Mouse (Mus musculus): Measurements from ENCODE around the gene Impg2. TPM values are rescaled to one million over a fixed set of nuclear protein-coding genes. Genes with fewer than 3 reads are reported as not detected.

Impg2 gene
- polyA plus RNA-seq, 1 experiment from 2014 or later: 0.14 TPM

DNA sequence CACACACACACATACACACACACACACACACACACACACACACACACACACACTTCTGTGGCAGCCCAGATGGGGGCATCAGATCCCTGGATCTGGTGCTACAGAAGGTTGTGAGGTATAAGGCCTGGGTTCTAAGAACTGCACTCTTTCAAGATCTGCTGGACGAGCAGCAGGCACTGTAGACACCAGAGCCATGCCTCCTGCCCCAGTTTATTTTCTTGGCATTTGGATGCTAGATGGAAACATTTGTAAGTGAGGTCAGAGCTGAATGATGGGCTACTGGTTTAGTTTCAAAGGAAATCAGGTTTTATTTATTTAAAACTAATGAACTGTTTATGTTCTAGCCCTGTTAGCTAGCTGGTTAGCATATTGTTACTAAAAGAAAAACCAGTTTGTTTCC is 90.8 kb downstream of the Impg2 start:
- no peak for TF ChIP-seq CTCF (IDR thresholded peaks at IDR 0.05; ENCODE audit: low read depth)
- DNase-seq (ENCODE audit: low spot score): no peak
- no peak overlapping the region for H3K4me3 ChIP-seq (replicated peaks; ENCODE audit: low read depth, low read length)
- no peaks in the 10 kb centered on the region for H3K9me3 ChIP-seq (replicated peaks; ENCODE audit: low read length)
- no peaks in the 10 kb centered on the region for H3K27me3 ChIP-seq (ENCODE audit: insufficient read depth, low read length)
- 57% methylated on average over 1 of the region's 1 CpGs for WGBS
- no peaks in the 10 kb centered on the region for H3K36me3 ChIP-seq (ENCODE audit: insufficient read depth, low read length)
- no peak overlapping the region for H3K9ac ChIP-seq (ENCODE audit: low read depth, low read length)
- H3K27ac ChIP-seq: no peak overlapping the region
- H3K4me2 ChIP-seq (ENCODE audit: low read length): no peak overlapping the region
- ATAC-seq (replicated peaks; ENCODE audit: low FRiP score, low read depth): no peak
- no peaks in the 10 kb centered on the region for H3K4me1 ChIP-seq (replicated peaks; ENCODE audit: insufficient read depth, low read length)

- TF ChIP-seq CTCF (IDR thresholded peaks at IDR 0.05; ENCODE audit: low read depth): no peak
- H3K4me3 ChIP-seq (replicated peaks; ENCODE audit: low read depth, low read length): no peak overlapping the region
- WGBS: 69% methylated on average over 3 of the region's 3 CpGs
- no peaks in the 10 kb centered on the region for H3K4me1 ChIP-seq (replicated peaks; ENCODE audit: insufficient read depth, low read length)
- ATAC-seq (replicated peaks; ENCODE audit: low FRiP score, low read depth) (no peak), DNase-seq (ENCODE audit: low spot score) (no peak)
- no peak overlapping the region for H3K9ac ChIP-seq (ENCODE audit: low read depth, low read length)
- no peaks in the 10 kb centered on the region for H3K36me3 ChIP-seq (ENCODE audit: insufficient read depth, low read length)
- H3K27me3 ChIP-seq (ENCODE audit: insufficient read depth, low read length): no peaks in the 10 kb centered on the region
- H3K4me2 ChIP-seq (ENCODE audit: low read length): no peak overlapping the region
- no peaks in the 10 kb centered on the region for H3K9me3 ChIP-seq (replicated peaks; ENCODE audit: low read length)
- H3K27ac ChIP-seq: no peak overlapping the region
Measured at GRCm38 (mm10) chr16:56295888-56296648, 92.0 kb downstream of the Impg2 start.

DNA sequence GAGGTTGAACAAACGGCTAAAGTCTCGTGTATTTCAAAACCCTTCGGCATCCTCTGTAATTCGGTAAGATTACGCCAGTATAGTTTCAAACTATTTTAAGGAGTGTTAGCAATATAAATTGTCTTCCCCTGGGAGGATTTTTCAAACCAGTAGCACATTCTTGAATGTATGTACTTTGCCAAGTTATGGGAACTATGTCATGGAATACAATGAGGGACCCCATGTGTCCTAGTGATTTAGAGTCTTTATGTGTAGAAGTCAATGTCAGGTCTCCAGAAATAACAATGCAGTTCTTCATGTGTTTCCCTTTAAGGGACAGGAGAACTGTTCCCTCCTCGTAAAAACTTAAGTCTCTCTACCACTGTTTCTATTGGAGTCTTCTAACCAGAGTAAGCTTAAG is 94.1 kb downstream of the Impg2 start:
- Histone ChIP-seq H3K36me3 (ENCODE audit: insufficient read depth, low read length) (no peaks in the 10 kb centered on the region), H3K4me3 (replicated peaks; ENCODE audit: low read depth, low read length) (no peak overlapping the region), H3K27me3 (ENCODE audit: insufficient read depth, low read length) (no peaks in the 10 kb centered on the region), H3K4me1 (replicated peaks; ENCODE audit: insufficient read depth, low read length) (no peaks in the 10 kb centered on the region), H3K9me3 (replicated peaks; ENCODE audit: low read length) (no peaks in the 10 kb centered on the region), H3K9ac (ENCODE audit: low read depth, low read length) (no peak overlapping the region), H3K4me2 (ENCODE audit: low read length) (no peak overlapping the region), H3K27ac (no peak overlapping the region)
- ATAC-seq (replicated peaks; ENCODE audit: low FRiP score, low read depth): no peak
- TF ChIP-seq CTCF (IDR thresholded peaks at IDR 0.05; ENCODE audit: low read depth): no peak
- peak; percentile 76 for DNase-seq (ENCODE audit: low spot score)
- WGBS: 51% methylated on average over 6 of the region's 6 CpGs

GRCm38 (mm10) chr16:56298836-56299235 is 94.7 kb downstream of the Impg2 start:
- TF ChIP-seq CTCF (IDR thresholded peaks at IDR 0.05; ENCODE audit: low read depth): no peak
- no peaks in the 10 kb centered on the region for H3K36me3 ChIP-seq (ENCODE audit: insufficient read depth, low read length)
- no peaks in the 10 kb centered on the region for H3K9me3 ChIP-seq (replicated peaks; ENCODE audit: low read length)
- DNase-seq (ENCODE audit: low spot score): peak; percentile 22
- H3K4me3 ChIP-seq (replicated peaks; ENCODE audit: low read depth, low read length): no peak overlapping the region
- no peaks in the 10 kb centered on the region for H3K27me3 ChIP-seq (ENCODE audit: insufficient read depth, low read length)
- H3K27ac ChIP-seq: no peak overlapping the region
- no peaks in the 10 kb centered on the region for H3K4me1 ChIP-seq (replicated peaks; ENCODE audit: insufficient read depth, low read length)
- H3K4me2 ChIP-seq (ENCODE audit: low read length): no peak overlapping the region
- 65% methylated on average over 2 of the region's 2 CpGs for WGBS
- no peak overlapping the region for H3K9ac ChIP-seq (ENCODE audit: low read depth, low read length)
- ATAC-seq (replicated peaks; ENCODE audit: low FRiP score, low read depth): no peak

DNA sequence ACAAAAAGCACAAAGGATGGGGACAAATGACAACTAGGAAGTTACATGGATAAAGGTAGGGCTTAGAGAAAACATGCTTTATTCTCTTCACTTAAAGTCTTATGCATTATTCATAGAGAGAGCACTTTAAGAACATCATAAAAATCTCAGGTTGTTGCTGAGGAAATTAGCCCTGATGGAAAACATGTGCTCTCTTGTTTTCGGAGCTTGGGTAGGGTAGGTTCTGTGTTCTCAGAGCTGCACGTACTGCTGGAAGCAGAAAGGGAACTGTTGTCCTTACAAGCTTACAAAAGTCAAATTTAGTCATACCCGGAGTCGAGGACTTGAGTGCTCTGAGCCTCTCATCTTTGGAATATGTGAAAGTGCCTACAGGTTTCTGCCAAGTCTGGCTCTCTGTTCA is 98.9 kb downstream of the Impg2 start:
- DNase-seq (ENCODE audit: low spot score): no peak
- Histone ChIP-seq H3K4me1 (replicated peaks; ENCODE audit: insufficient read depth, low read length) (no peaks in the 10 kb centered on the region), H3K4me2 (ENCODE audit: low read length) (no peak overlapping the region), H3K9ac (ENCODE audit: low read depth, low read length) (no peak overlapping the region), H3K36me3 (ENCODE audit: insufficient read depth, low read length) (no peaks in the 10 kb centered on the region), H3K9me3 (replicated peaks; ENCODE audit: low read length) (no peaks in the 10 kb centered on the region), H3K27me3 (ENCODE audit: insufficient read depth, low read length) (no peaks in the 10 kb centered on the region), H3K27ac (no peak overlapping the region), H3K4me3 (replicated peaks; ENCODE audit: low read depth, low read length) (no peak overlapping the region)
- ATAC-seq (replicated peaks; ENCODE audit: low FRiP score, low read depth): no peak
- no peak for TF ChIP-seq CTCF (IDR thresholded peaks at IDR 0.05; ENCODE audit: low read depth)
- WGBS: 74% methylated on average over 4 of the region's 4 CpGs

DNA sequence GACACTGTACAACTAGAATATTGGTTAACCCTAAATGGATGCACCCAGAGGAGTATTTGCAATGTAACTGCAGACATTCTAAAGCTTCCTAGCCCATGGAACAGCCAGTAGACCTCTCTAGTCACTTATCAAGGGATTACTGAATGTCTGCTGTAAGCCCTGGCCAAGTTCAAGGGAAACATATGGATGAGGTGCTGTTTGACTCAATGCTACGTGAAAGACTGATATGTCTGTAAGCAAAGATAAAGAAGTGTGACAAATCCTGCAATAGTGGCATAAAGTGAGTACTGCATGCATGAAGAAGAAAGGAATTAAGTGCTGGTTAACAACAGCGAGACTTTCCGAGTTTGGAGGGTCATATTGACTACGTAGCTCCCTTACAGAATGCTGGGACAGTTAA is 100.1 kb downstream of the Impg2 start:
- no peak for TF ChIP-seq CTCF (IDR thresholded peaks at IDR 0.05; ENCODE audit: low read depth)
- Histone ChIP-seq H3K9ac (ENCODE audit: low read depth, low read length) (no peak overlapping the region), H3K4me3 (replicated peaks; ENCODE audit: low read depth, low read length) (no peak overlapping the region), H3K4me2 (ENCODE audit: low read length) (no peak overlapping the region), H3K36me3 (ENCODE audit: insufficient read depth, low read length) (no peaks in the 10 kb centered on the region), H3K9me3 (replicated peaks; ENCODE audit: low read length) (no peaks in the 10 kb centered on the region), H3K27ac (no peak overlapping the region), H3K4me1 (replicated peaks; ENCODE audit: insufficient read depth, low read length) (no peaks in the 10 kb centered on the region), H3K27me3 (ENCODE audit: insufficient read depth, low read length) (no peaks in the 10 kb centered on the region)
- ATAC-seq (replicated peaks; ENCODE audit: low FRiP score, low read depth): no peak
- 91% methylated on average over 4 of the region's 4 CpGs for WGBS
- no peak for DNase-seq (ENCODE audit: low spot score)

GRCm38 (mm10) chr16:56307575-56307974 is 103.5 kb downstream of the Impg2 start:
- no peak for TF ChIP-seq CTCF (IDR thresholded peaks at IDR 0.05; ENCODE audit: low read depth)
- H3K4me2 ChIP-seq (ENCODE audit: low read length): no peak overlapping the region
- no peaks in the 10 kb centered on the region for H3K4me1 ChIP-seq (replicated peaks; ENCODE audit: insufficient read depth, low read length)
- H3K27me3 ChIP-seq (ENCODE audit: insufficient read depth, low read length): no peaks in the 10 kb centered on the region
- H3K9ac ChIP-seq (ENCODE audit: low read depth, low read length): no peak overlapping the region
- no peak overlapping the region for H3K27ac ChIP-seq
- H3K9me3 ChIP-seq (replicated peaks; ENCODE audit: low read length): no peaks in the 10 kb centered on the region
- 69% methylated on average over 4 of the region's 4 CpGs for WGBS
- H3K4me3 ChIP-seq (replicated peaks; ENCODE audit: low read depth, low read length): no peak overlapping the region
- ATAC-seq (replicated peaks; ENCODE audit: low FRiP score, low read depth) (peak; percentile 76), DNase-seq (ENCODE audit: low spot score) (peak; percentile 17)
- no peaks in the 10 kb centered on the region for H3K36me3 ChIP-seq (ENCODE audit: insufficient read depth, low read length)
